Mouse (Mus musculus) frontal cortex, postnatal 14 days (tissue): ENCODE data around the gene Ptpn3.
"Not testable (repeated sequence)": the region's sequence is repeated elsewhere in the genome, so short reads cannot be mapped to it uniquely, and the experiment has no call there.

Experiments
- DNase-seq, 2 experiments: peaks; one replicate each; pipeline ENCODE4 v3.0.0; 2022; ENCODE audit warnings: low spot score in 2 of 2

The Ptpn3 gene

DNA sequence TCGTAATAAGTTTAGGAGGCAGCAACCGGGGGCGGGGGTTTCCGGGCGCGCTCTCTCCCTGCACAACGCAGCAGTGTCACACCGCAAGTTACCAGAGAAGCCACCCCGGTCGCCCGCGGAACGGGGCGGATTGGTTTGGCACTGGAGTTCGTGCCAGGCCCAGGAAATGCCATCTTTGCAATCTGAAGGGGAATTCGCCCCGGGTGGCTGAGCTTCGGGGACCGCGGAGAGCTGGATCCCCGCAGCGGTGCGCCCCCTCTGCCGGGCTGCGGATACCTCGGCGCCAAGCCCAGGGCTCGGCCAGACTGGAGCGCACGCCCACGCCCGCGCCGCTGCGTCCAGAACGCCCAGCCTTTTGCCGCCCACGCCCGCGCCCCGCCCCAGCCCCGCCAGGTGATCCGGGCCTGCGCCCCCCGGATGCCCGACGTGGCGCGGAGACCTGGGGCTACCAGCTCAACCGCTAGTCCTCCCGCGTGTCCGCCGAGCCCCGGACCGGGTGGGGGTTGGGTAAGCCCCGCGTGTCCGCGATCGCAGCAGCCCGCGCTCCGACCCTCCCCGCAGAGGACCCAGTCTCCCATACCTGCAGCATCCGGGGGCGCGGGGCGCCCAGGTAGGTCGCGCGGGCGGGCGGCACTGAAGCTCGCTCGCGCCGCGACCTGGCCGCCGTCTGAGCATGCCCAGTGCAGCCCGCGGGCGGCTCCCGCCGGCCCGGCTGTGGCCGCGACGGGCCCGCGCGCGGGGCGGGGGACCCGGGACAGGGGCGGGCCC is 1.8 kb downstream of the Ptpn3 start:
- peak; percentile 17 to 38 for DNase-seq

DNA sequence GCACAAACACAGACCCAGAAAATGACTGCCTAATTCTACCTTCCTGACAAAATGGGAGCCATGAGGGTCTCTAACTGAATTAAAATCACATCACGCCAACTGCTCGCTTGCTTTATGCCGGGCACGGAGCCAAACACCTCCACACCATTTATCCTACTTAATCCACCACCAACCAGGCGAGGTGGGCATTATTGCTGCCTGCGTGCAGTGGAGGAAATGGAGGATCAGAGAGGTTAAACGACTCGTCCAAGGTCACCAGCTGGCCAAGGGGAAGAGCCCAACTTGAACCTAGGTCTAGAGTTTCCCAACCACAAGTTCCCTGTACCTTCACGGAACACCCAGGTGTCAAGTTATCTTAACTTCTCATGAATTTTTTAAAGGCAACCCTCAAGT is 2.3 kb downstream of the Ptpn3 start:
- no peak for DNase-seq

DNA sequence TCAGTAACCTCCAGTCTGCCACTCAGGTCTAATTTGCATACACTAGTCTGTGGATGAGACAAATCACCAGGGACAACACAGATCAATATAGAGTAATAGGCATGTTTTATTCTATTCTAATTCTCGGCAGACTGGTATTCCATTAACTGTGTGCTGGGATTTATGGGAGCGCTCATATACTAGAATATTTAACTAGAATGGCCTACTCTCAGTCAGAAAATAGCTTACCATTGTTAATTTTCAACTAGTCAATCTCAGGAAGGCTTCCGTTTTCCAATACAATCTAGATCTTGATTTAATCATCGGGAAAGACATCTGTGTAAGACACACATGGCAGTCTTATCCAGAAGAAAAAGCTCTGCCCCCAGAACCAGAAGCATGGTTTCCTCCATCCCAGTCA is 3.5 kb downstream of the Ptpn3 start:
- DNase-seq, result no peak

DNA sequence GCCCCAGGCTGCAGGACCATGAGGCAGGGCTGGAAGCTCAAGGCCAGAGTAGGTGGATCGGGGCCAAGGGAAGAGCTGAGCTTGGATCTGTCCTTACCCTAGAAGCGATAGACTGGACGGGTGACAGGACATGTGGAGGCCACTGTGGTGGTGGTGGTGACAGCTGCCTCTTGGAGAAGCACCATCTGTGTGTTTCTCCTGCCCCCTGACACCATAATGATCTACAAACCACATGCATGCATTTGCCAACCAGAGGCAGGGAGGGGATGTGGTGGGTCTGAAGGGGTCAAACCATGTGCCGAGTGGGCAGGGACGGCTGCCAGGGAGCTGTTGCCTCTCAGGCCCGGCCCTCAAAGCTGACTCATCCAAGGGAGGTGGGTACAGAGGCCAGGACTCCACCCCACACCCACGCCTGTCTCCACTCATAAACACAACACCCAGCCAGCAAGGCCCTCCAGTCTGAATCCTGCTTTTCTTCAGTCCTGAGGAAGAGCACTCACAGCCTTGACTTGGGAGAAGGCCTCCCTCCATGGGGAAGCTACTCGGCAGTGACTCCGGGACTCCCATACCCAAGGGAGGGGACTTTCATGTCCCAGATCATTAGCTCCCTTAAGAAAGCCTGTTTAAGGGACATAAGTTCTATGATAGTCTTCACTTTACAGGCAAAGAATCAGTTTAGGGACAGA is 6.5 kb downstream of the Ptpn3 start:
- DNase-seq, result no peak

DNA sequence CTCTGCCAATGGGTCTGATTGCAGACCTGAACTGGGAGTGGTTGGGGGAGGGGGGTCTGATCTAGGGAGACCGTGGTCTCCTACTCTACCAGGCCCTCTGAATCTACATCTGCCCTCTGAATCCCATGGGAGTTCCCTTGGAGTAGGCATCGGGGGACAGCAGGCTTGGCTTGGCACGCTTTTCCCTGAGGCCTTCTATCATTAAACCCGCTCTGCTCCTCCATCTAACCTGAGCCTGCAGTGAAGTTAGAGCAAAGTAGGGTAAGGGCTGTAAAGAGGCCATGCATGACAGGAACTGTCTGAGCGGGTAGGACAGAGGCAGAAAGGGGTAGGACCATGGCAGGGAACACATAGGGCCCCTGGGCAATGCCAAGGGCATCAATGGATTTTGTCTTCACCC is 9.0 kb downstream of the Ptpn3 start:
- no peak for DNase-seq

DNA sequence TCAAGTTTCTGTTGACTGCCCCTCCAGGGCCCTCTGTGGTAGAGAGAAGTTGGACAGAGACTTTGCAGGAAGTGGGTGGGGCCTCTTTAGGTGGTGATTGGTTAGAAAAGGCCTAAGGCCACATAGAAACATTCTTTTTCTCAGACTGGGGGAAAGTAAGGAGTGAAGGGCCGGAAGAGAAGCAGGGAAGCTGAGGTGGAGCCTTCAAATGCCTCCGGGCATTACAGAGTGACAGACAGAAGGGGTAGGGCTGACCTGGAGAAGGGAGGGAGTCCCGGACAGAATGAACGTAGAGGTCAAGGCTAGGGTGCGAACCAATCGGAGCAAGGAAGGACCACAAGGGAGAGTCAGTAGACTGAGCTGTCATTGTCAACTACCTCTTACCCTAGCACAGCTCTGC is 11.6 kb downstream of the Ptpn3 start:
- no peak for DNase-seq

DNA sequence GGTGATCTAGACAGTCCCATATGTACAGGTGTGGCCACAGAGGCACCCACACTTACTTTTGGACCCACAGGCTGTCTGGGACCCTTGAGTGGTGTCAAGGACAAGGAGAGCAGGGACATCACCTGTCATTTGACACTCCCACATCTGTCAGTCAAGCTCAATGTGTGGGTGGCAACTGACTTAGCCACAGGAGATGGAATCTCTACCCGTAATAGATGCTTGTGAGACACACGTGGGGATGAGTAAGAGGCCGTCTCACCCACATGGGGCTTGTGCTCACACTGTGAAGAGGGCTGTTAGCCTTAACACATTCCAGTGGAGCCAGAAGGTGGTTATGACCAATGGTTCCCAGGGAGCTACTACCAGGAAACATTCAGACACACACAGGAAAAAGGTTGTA is 13.8 kb downstream of the Ptpn3 start:
- no peak for DNase-seq

DNA sequence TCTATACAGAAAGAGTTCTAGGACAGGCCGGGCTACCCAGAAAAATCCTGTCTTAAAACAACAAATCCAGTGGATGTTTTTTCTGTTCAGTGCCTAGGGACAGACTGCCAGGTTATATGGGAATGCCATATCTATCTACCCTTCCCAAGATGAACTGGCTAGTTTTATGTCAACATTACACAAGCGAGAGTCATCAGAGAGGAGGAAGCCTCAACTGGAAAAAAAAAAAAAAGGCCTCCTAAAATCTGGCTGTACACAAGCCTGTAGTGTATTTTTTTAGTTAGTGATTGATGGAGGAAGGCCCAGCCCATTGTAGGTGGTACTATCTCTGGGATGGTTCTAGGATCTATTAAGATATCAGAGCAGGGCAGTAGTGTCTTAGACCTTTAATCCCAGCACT is 16.4 kb downstream of the Ptpn3 start:
- no peak for DNase-seq

DNA sequence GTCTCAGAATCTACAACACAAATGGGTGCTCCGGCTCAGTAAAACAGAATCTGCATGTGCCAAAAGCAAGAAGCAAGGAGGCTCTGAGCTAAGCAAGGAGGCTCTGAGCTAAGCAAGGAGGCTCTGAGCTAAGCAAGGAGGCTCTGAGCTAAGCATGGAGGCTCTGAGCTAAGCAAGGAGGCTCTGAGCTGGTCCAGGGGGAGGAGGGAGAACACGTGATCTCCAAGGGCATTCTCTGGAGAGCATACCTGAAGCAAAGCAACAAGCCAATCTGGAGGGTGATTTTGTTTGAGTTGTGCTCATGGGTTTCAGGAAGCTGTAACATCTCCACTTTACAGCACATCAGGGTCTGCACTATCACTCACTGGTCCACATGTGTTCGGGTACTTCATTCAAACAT is 18.4 kb downstream of the Ptpn3 start:
- DNase-seq, result no peak

DNA sequence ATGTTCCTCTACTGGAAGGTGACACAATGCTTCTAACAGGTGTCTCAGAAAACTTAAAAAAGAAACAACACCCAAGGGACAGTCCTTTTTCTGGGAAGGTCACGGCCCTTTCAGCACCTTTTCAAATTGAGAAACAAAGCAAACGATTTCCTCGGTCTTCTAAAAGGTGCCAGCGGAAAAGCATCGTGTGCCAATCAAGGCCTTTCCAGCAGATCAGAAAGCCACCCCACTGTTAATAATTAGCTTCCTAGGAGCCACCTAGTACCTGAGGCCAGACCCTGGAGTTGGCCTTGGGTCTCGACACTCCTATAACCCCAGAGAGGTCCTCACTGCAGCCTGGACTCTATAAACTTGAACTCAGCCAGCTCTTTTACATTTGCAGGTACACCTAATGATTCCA is 19.0 kb downstream of the Ptpn3 start:
- no peak for DNase-seq

DNA sequence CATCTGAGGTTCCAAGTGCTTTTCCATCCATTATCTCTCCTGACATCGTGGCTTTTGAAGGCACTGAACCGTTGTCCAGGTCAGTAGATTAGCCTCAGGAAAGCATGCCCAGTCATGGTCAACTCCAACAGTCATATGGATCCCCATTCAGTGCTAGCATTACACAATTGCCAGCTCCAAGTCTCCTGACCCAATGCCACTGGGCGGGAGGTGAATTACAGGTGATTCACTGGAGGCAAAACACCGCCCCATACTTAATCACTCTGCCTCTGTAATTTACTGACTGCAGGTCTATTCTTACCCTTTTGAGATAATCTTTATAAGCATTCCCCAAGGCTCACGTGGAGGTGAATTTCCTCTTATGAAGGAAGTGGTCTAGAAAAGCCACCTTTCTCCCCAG is 19.5 kb downstream of the Ptpn3 start:
- DNase-seq, result no peak

DNA sequence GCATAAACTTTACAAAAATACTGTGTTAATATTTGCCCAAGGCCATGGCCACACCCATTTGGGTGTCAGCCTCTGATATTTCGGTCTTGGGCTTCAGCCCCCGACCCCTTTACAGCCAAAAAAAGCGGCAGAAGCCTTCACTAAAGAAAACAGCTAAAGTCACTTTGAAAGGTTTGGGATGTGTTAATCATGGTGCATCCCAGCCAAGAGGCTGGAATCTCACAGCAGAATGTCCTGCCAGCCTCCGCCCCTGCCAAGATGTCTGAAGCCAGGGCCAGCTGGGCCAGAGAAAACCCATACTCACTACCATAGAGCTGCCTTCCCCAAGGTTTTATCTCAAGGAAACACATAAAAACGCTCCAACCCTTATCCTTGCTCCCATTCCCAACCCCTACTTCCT is 20.7 kb downstream of the Ptpn3 start:
- no peak for DNase-seq

DNA sequence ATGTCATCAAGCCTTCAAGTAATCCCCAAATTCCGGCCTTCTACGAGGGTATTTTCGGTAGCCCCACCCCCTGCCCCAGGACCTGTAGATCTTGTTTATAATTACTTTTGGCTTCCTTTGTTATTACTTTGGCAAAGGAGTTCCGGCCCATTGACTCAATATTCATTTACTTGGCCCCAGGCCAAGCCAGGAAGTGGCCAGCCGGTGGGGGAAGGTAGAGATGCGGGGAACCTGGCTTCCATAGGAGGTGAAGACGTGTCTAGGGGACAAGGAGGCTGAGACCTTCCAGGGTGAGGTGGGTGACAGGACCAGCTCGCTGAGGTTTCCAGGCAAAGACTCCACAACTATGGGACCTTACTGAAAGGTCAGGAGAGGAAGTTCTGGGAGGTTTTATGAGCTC is 22.4 kb downstream of the Ptpn3 start:
- no peak for DNase-seq

DNA sequence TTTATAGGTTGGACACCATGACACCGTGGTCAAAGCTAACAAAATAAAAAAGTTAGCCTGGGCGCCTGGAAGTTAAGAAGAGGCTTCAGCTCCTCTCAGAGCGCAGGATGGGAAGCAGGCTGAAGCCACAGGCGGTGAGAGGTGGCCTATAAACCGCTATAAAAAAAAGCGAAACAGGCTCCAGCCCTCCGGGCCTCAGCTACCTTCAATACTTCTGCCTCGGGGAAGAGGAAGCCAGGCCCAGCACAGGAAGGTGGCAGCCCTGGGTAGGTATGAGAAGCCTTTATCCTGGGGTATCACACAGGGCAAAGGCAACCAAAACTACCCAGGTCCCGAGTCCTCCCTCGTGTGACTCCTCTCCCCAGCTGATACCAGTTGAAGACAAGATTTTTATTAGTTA is 22.8 kb downstream of the Ptpn3 start:
- no peak for DNase-seq

DNA sequence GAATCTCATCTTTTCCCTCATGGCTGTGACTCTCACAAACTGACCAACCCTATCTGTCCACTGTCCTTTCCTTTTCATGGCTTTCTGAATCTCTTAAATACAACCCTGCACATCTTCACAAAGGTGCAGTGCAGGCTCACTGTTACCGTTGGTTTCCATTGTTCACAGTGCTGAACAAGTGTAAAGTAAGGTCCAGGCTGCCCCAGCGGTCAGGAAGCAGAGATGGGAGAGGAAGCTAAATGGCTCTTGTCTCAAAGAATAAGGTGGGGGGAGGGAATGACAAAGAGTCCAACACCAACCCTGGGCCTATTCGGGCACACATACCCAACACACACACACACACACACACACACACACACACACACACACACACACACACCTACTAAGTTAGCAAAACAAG is 24.0 kb downstream of the Ptpn3 start:
- DNase-seq, result no peak

DNA sequence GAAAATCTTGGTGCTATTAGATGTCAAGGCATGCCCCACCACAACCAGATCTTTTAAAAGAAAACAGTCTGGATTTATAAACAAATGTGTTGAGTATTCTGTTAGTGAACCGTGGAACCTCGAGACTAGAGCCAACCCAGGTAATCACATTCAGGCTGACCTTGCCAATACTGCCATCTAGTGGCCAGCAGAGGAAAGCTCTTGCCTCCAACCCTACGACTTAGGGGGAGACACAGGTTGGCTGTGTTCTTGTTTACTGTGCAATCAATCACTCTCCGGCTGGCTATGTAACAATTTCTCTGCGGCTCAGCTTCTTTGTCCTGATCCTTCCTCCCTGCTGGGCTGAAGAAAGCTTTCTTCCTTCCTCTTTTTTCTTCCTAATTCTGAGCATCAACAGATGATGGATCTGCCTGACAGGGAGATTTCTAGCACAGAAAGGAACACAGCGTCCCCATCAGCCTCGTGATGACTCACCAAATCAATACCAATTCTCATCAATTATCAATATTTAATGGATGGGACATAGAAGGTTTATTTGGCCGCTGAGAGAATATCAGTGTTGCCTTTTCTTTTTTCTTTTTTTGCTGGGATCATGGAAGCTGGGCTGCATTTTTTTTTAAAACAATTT is 26.4 kb downstream of the Ptpn3 start:
- DNase-seq, result peak in 1 of 2 experiments; percentile 58

DNA sequence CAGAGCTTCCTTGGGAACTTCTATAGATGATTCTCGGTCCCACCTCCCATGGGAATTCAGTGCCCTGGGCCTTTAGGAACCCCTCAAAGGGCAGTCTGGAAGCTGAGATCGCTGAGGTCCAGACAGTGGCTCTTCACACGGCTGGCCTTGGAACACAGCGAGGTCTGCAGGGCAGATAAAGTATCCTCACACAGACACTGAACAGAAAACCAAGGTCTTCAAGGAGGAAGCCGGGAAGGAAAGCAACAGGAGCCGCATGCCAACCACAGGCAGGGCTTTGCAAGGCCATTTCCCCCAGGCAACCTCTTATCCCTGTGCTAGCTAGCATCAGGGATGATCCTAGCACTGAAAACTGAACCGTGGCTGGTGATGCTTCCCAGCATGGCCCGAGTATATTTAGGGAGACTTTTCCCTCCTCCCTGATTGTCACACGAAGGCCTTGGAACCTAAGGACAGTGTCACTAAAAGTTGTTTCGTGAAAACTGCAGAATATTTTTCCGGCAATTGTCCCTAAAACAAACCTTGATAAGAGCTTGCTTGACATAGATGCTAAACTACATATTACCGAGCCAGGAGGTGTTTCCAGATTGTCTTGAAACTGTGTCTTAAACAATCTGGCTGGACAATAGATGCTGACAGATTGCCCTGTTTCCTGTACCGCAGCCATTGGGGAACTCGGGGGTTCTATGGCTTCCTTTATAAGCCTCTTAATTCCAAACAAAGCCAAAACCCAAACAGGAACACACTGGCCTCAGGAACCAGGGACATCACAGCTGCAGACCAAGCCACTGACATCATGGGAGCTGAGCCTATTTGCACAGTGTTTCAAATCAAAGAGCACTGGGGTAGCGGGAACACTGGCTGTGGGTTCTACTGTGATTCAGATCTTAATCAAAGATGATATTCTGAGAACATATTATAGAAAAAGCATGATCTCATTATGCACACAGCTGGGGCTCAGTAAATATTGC is 27.8 kb downstream of the Ptpn3 start:
- DNase-seq, result no peak

DNA sequence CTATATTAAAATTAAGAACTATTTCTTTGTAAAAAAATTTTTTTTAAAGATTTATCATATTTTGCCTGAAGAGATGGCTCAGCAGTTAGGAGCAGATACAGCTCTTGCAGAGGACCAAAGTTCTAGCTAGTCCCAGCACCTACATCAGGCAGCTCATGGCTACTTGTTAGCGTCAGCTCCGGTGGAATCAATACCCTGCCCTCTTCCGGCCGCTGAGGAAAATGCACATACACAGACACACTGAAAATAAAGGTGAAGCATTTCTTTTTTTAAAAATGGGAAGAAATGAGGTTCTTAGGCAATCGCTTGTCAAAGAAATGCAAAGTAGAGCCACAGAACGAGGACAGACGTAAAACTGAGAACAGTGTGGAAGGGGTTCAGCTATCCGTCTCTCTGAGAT is 30.6 kb downstream of the Ptpn3 start:
- DNase-seq, result no peak

DNA sequence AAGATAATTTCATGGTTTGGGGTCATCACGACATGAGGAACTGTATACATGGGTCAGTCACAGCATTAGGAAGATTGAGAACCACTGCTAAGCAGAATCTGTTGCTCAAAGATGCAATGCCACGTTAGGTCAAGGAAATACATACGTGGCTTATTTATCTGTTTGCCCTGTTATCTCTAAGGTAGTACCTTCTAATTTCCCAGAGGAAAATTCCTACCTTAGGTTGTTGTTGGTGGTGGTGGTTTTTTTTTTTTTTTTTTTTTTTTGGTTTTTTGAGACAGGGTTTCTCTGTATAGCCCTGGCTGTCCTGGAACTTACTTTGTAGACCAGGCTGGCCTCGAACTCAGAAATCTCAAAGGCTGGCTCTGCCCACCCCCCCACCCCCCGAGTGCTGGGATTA is 31.1 kb downstream of the Ptpn3 start:
- DNase-seq, result not testable (repeated sequence)

DNA sequence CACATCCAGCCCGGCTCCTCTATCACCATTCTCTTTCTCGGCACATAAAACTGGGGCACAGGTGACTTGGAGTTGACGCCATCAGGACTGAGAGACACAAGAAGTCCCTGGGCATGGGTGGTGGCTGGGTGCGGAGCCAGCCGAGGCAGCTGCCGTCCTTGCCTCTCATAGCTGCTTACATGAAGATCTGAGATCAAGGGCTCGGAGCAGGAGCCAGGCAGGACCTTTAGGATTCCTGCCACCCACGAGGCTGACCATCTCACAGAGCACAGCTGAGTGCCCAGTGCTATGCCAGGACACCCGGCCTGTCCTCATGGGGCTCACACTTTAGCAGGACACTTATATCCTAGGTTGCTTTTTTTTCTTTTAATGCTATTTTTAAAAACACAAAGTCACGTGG is 32.3 kb downstream of the Ptpn3 start:
- no peak for DNase-seq

DNA sequence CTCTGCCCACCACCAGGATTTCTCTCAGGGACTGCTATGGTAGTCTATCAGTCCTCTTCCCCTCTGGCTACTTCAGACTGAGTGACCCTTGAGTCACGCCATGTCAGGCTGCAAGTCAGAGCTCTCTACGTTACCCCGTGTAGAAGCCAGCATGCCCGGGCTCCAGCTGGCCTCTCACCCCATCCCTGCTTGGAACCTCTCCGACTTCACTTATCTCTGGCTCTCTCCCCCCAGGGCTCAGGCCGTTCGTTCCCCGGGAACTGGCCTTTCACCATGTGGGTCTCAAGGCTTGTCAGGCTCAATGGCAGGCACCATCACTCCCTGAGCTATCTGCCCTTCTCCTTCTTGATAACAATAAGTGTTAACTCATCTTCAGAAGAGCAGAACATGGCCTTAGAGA is 33.3 kb downstream of the Ptpn3 start:
- DNase-seq, result no peak

DNA sequence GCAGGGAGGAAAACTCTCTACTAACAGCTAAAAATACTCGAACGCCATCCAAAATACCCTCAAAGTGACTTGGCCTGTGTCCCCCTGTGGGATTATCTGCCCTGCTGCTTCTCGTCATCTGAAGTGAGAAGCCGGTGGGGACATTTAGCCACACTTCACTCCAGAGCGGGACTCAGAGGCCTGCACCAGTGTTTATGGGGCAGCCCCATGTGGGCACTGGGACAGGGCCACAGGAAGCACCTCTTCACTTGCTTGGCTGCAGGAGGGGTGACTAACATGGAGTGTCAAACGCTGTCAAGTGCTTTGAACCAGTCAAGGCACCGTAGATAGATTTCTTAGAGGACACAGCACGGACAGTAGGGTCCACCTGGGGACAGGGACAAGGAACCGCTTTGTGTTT is 35.2 kb downstream of the Ptpn3 start:
- no peak for DNase-seq
